Mouse (Mus musculus): ENCODE results near the gene Mief2.

Gene Mief2

GRCm38 (mm10) chr11:60728260-60728761, at the start of gene Mief2:
TSS of gene Mief2 (plus strand) at chr11:60728398.
- DNase-seq (ENCODE audit: extremely low read depth, low read depth) = peak; percentile 93

GRCm38 (mm10) chr11:60696165-60696564, 32.0 kb upstream of the Mief2 start:
- DNase-seq (ENCODE audit: extremely low read depth, low read depth) = no peak

GRCm38 (mm10) chr11:60697561-60697960, 30.6 kb upstream of the Mief2 start:
- peak; percentile 48 for DNase-seq (ENCODE audit: extremely low read depth, low read depth)

- peak; percentile 22 for DNase-seq (ENCODE audit: extremely low read depth, low read depth)
Observed at GRCm38 (mm10) chr11:60698806-60699523, 29.2 kb upstream of the Mief2 start.

GRCm38 (mm10) chr11:60699524-60700075, 28.6 kb upstream of the Mief2 start, which contains the start of gene Llgl1:
TSS of gene Llgl1 (plus strand) at chr11:60699723.
- DNase-seq (ENCODE audit: extremely low read depth, low read depth) = peak; percentile 49

- DNase-seq (ENCODE audit: extremely low read depth, low read depth) = no peak
Observed at GRCm38 (mm10) chr11:60700320-60701185, 27.6 kb upstream of the Mief2 start.

- no peak for DNase-seq (ENCODE audit: extremely low read depth, low read depth)
Observed at GRCm38 (mm10) chr11:60701611-60702010, 26.6 kb upstream of the Mief2 start.

GRCm38 (mm10) chr11:60703131-60703530, 25.1 kb upstream of the Mief2 start:
- DNase-seq (ENCODE audit: extremely low read depth, low read depth) = no peak

- DNase-seq (ENCODE audit: extremely low read depth, low read depth) = no peak
Observed at GRCm38 (mm10) chr11:60704023-60704880, 23.9 kb upstream of the Mief2 start.

GRCm38 (mm10) chr11:60705255-60705654, 22.9 kb upstream of the Mief2 start:
- no peak for DNase-seq (ENCODE audit: extremely low read depth, low read depth)

- DNase-seq (ENCODE audit: extremely low read depth, low read depth) = no peak
Observed at GRCm38 (mm10) chr11:60706076-60706475, 22.1 kb upstream of the Mief2 start.

- no peak for DNase-seq (ENCODE audit: extremely low read depth, low read depth)
Observed at GRCm38 (mm10) chr11:60706696-60707480, 21.3 kb upstream of the Mief2 start.

- DNase-seq (ENCODE audit: extremely low read depth, low read depth) = no peak
Observed at GRCm38 (mm10) chr11:60707672-60708071, 20.5 kb upstream of the Mief2 start.

- no peak for DNase-seq (ENCODE audit: extremely low read depth, low read depth)
Observed at GRCm38 (mm10) chr11:60708631-60709030, 19.6 kb upstream of the Mief2 start.

- no peak for DNase-seq (ENCODE audit: extremely low read depth, low read depth)
Observed at GRCm38 (mm10) chr11:60709481-60710465, 18.4 kb upstream of the Mief2 start.

GRCm38 (mm10) chr11:60711218-60711617, 17.0 kb upstream of the Mief2 start:
- no peak for DNase-seq (ENCODE audit: extremely low read depth, low read depth)

GRCm38 (mm10) chr11:60712040-60712439, 16.2 kb upstream of the Mief2 start:
- DNase-seq (ENCODE audit: extremely low read depth, low read depth) = no peak

- no peak for DNase-seq (ENCODE audit: extremely low read depth, low read depth)
Observed at GRCm38 (mm10) chr11:60712639-60713255, 15.5 kb upstream of the Mief2 start.
